Mouse (Mus musculus): Measurements from ENCODE around the gene Olfr49. TPM values are rescaled to one million over a fixed set of nuclear protein-coding genes. Genes with fewer than 3 reads are reported as not detected.

The Olfr49 gene
- polyA plus RNA-seq, 1 experiment from 2014 or later, result 0.14 TPM

DNA sequence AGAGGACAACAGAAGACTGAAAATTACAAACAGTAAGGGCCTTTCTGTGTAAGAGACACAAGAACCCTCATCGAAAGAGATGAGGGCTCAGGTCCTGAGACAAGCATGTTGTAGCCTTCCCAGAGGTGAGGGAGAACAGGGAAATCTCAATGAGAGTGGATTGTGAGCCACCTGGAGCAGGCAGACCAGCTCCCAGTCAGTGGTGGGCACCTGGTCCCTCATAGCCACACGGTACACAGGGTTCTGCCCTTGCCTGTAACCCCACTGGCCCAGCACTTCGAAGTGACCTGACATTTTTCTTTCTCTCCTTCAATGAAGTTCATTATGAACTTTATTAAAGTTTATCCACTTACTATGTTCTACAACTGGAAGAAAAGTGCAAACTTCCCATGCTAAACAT is 12.0 kb downstream of the Olfr49 start:
- Histone ChIP-seq H3K9ac (ENCODE audit: low read depth, low read length) (no peak overlapping the region), H3K27ac (ENCODE audit: low read depth, low read length) (no peak overlapping the region), H3K4me3 (ENCODE audit: low read depth, low read length) (no peak overlapping the region), H3K4me1 (replicated peaks; ENCODE audit: control insufficient read depth, insufficient read depth, low read length) (no peaks in the 10 kb centered on the region), H3K27me3 (replicated peaks; ENCODE audit: control insufficient read depth, insufficient read depth, low read length) (no peaks in the 10 kb centered on the region), H3K36me3 (ENCODE audit: control insufficient read depth, insufficient read depth) (peaks cover 12% of the 10 kb centered on the region), H3K4me2 (replicated peaks; ENCODE audit: low read depth) (no peak overlapping the region), H3K9me3 (ENCODE audit: control insufficient read depth) (no peaks in the 10 kb centered on the region)
- no peak for TF ChIP-seq CTCF (IDR thresholded peaks at IDR 0.05; ENCODE audit: low read depth)
- ATAC-seq, result no peak
- WGBS, result 90% methylated on average over 3 of the region's 3 CpGs

DNA sequence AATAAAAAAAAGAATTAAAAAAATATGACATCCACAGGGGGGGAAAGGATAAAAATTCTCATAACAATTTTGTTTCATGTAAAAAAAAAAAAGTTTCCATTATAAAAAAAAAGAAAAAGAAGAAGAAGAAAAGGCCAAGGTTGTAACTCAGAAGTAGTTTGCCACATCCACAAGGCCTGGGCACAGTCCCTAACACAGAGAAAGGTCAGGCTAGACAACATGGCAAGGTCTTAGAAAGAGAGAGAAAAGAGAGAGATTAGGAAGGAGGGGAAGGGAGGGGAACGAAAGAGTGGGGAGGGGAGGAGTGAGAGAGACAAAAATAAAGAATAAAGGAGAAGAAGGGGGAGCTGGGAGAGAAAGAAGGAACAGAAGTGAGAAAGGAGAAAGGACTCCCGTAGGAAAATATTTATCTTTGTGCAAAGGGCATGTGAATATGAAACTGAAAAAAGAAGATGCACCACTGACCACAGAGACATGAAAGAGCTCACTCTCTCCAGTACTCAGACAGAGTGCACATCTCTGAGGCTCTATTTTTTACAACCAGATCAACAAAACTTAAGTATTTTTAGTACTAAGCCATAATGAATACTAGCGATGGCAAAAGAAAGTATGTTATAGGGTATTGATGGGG is 12.6 kb downstream of the Olfr49 start:
- no peaks in the 10 kb centered on the region for H3K4me1 ChIP-seq (replicated peaks; ENCODE audit: control insufficient read depth, insufficient read depth, low read length)
- no peaks in the 10 kb centered on the region for H3K27me3 ChIP-seq (replicated peaks; ENCODE audit: control insufficient read depth, insufficient read depth, low read length)
- H3K9ac ChIP-seq (ENCODE audit: low read depth, low read length), result no peak overlapping the region
- no peaks in the 10 kb centered on the region for H3K9me3 ChIP-seq (ENCODE audit: control insufficient read depth)
- H3K27ac ChIP-seq (ENCODE audit: low read depth, low read length), result no peak overlapping the region
- H3K4me3 ChIP-seq (ENCODE audit: low read depth, low read length), result no peak overlapping the region
- H3K36me3 ChIP-seq (ENCODE audit: control insufficient read depth, insufficient read depth), result peaks cover 18% of the 10 kb centered on the region
- no peak for ATAC-seq
- TF ChIP-seq CTCF (IDR thresholded peaks at IDR 0.05; ENCODE audit: low read depth), result no peak
- 82% methylated on average over 3 of the region's 3 CpGs for WGBS
- no peak overlapping the region for H3K4me2 ChIP-seq (replicated peaks; ENCODE audit: low read depth)

DNA sequence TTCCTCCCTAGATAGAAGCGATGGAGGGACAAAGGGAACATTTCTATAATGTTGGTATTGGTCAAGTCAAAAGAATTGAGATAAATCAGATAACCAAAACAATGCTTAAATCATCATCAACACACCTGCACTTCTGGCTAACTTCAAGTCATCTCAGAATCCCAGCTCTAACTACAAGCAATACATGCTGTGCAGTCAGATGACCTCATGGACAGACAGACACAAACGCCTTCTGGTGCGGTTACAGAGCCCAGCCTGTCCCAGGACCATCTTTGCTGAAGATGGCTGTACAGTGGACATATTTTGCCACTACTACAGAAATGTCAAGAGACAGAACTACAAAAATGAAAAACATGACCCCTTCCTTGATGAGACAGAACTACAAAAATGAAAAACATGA is 14.3 kb downstream of the Olfr49 start:
- Histone ChIP-seq H3K27ac (ENCODE audit: low read depth, low read length) (no peak overlapping the region), H3K36me3 (ENCODE audit: control insufficient read depth, insufficient read depth) (peaks cover 30% of the 10 kb centered on the region), H3K9ac (ENCODE audit: low read depth, low read length) (no peak overlapping the region), H3K4me1 (replicated peaks; ENCODE audit: control insufficient read depth, insufficient read depth, low read length) (no peaks in the 10 kb centered on the region), H3K27me3 (replicated peaks; ENCODE audit: control insufficient read depth, insufficient read depth, low read length) (no peaks in the 10 kb centered on the region), H3K9me3 (ENCODE audit: control insufficient read depth) (no peaks in the 10 kb centered on the region), H3K4me2 (replicated peaks; ENCODE audit: low read depth) (no peak overlapping the region), H3K4me3 (ENCODE audit: low read depth, low read length) (no peak overlapping the region)
- no peak for TF ChIP-seq CTCF (IDR thresholded peaks at IDR 0.05; ENCODE audit: low read depth)
- ATAC-seq, result no peak
- WGBS, result 81% methylated on average over 3 of the region's 3 CpGs

DNA sequence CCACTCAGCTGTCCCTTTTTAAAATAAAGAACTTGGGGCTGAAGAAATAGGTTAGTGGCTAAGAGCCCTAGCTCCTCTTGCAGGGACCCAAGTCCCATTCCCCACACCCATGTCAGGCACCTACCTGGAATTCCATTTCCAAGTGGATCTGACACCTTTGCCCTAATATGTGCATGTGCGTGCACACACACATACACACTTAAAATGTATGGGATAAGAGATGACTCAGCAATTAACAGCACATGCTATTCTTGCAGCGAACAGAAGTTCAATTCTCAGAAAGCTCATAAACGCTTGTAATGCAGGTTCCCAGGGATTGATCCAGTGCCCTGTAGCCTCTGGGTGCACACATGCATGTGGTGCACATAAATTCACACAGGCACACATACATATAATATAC is 15.2 kb downstream of the Olfr49 start:
- no peak overlapping the region for H3K4me2 ChIP-seq (replicated peaks; ENCODE audit: low read depth)
- H3K36me3 ChIP-seq (ENCODE audit: control insufficient read depth, insufficient read depth), result peaks cover 38% of the 10 kb centered on the region
- H3K9ac ChIP-seq (ENCODE audit: low read depth, low read length), result no peak overlapping the region
- no peak overlapping the region for H3K4me3 ChIP-seq (ENCODE audit: low read depth, low read length)
- H3K9me3 ChIP-seq (ENCODE audit: control insufficient read depth), result no peaks in the 10 kb centered on the region
- H3K4me1 ChIP-seq (replicated peaks; ENCODE audit: control insufficient read depth, insufficient read depth, low read length), result no peaks in the 10 kb centered on the region
- no peak for TF ChIP-seq CTCF (IDR thresholded peaks at IDR 0.05; ENCODE audit: low read depth)
- 94% methylated on average over 3 of the region's 3 CpGs for WGBS
- no peaks in the 10 kb centered on the region for H3K27me3 ChIP-seq (replicated peaks; ENCODE audit: control insufficient read depth, insufficient read depth, low read length)
- no peak overlapping the region for H3K27ac ChIP-seq (ENCODE audit: low read depth, low read length)
- no peak for ATAC-seq

DNA sequence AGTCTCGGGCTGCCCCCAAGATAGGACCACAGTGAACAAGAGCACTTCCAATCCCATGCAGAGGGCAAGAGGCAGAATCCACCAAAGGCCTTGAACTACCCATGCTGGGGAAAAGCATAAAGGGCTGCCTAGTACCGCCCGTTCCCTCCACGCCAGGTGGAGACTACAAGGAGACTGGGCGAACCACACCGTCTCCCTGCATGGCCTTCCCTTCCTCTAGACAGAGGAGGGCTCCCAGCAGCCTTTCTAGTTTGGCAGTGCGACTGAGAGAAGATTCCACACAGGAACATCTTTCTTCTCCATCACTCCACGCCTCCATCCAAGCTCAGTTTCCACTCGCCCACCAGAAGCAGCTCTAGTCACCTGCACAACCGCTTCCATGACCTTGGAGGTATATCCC is 16.8 kb downstream of the Olfr49 start:
- Histone ChIP-seq H3K27ac (ENCODE audit: low read depth, low read length) (no peak overlapping the region), H3K4me3 (ENCODE audit: low read depth, low read length) (no peak overlapping the region), H3K9ac (ENCODE audit: low read depth, low read length) (no peak overlapping the region), H3K9me3 (ENCODE audit: control insufficient read depth) (no peaks in the 10 kb centered on the region), H3K4me2 (replicated peaks; ENCODE audit: low read depth) (no peak overlapping the region), H3K4me1 (replicated peaks; ENCODE audit: control insufficient read depth, insufficient read depth, low read length) (no peaks in the 10 kb centered on the region), H3K27me3 (replicated peaks; ENCODE audit: control insufficient read depth, insufficient read depth, low read length) (no peaks in the 10 kb centered on the region), H3K36me3 (ENCODE audit: control insufficient read depth, insufficient read depth) (peaks cover 51% of the 10 kb centered on the region)
- no peak for TF ChIP-seq CTCF (IDR thresholded peaks at IDR 0.05; ENCODE audit: low read depth)
- WGBS, result 90% methylated on average over 10 of the region's 10 CpGs
- no peak for ATAC-seq

DNA sequence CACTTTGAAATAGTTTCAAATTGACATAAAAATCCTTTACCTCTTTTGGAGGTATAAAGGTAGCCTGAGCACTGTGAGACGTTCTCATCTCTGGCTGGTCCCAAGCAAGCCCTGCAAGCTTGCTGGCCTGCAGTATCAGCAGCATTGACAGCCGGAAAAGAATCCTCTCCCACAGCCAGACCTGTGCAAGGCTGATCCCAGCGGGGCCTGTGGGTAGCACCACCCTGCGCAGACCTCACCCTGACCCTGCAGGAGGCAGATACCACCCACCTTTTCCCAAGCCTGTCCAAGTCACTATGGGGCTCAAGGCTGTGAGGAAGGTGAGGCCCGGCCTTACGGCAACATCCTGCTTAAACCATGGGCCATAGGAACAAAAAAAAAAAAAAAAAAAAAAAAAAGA is 18.8 kb downstream of the Olfr49 start:
- no peak for ATAC-seq
- 83% methylated on average over 6 of the region's 6 CpGs for WGBS
- H3K36me3 ChIP-seq (ENCODE audit: control insufficient read depth, insufficient read depth), result peaks cover 58% of the 10 kb centered on the region
- no peaks in the 10 kb centered on the region for H3K4me1 ChIP-seq (replicated peaks; ENCODE audit: control insufficient read depth, insufficient read depth, low read length)
- no peak overlapping the region for H3K4me3 ChIP-seq (ENCODE audit: low read depth, low read length)
- no peaks in the 10 kb centered on the region for H3K27me3 ChIP-seq (replicated peaks; ENCODE audit: control insufficient read depth, insufficient read depth, low read length)
- no peak for TF ChIP-seq CTCF (IDR thresholded peaks at IDR 0.05; ENCODE audit: low read depth)
- H3K27ac ChIP-seq (ENCODE audit: low read depth, low read length), result no peak overlapping the region
- no peak overlapping the region for H3K9ac ChIP-seq (ENCODE audit: low read depth, low read length)
- no peak overlapping the region for H3K4me2 ChIP-seq (replicated peaks; ENCODE audit: low read depth)
- H3K9me3 ChIP-seq (ENCODE audit: control insufficient read depth), result no peaks in the 10 kb centered on the region

DNA sequence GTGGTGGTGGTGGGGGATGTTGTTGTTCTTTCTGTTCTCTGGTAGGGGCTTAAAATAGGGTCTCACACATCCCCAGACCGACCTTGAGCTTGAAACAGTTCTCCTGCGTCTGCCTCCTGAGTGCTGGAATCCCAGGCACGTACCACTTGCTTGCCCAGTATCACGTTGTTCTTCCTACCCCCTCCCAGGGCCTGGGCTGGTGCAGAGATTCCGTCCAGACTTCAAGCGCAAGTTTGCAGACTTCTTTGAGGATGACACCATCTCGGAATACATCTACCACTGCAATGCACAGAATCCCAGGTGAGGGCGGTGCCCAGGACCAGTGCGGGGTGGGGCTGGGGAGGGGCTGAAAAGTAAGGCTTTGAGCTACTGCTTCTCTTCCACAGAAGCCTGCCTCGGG is 19.6 kb downstream of the Olfr49 start:
- Histone ChIP-seq H3K4me3 (ENCODE audit: low read depth, low read length) (no peak overlapping the region), H3K4me2 (replicated peaks; ENCODE audit: low read depth) (no peak overlapping the region), H3K4me1 (replicated peaks; ENCODE audit: control insufficient read depth, insufficient read depth, low read length) (no peaks in the 10 kb centered on the region), H3K9me3 (ENCODE audit: control insufficient read depth) (no peaks in the 10 kb centered on the region), H3K36me3 (ENCODE audit: control insufficient read depth, insufficient read depth) (peaks cover 58% of the 10 kb centered on the region), H3K27ac (ENCODE audit: low read depth, low read length) (no peak overlapping the region), H3K9ac (ENCODE audit: low read depth, low read length) (no peak overlapping the region), H3K27me3 (replicated peaks; ENCODE audit: control insufficient read depth, insufficient read depth, low read length) (no peaks in the 10 kb centered on the region)
- 66% methylated on average over 10 of the region's 10 CpGs for WGBS
- no peak for TF ChIP-seq CTCF (IDR thresholded peaks at IDR 0.05; ENCODE audit: low read depth)
- no peak for ATAC-seq

Measured in intestine, postnatal 0 days (tissue).